Mouse (Mus musculus): ENCODE measurements around the gene Plpp3. TPM values are rescaled to one million over a fixed set of nuclear protein-coding genes. Genes with fewer than 3 reads are reported as not detected.

Plpp3 gene
- polyA plus RNA-seq, 1 experiment, result 44.4 TPM

GRCm38 (mm10) chr4:105156281-105156680 lies 866 bp upstream of the Plpp3 start:
- no peak overlapping the region for H3K4me3 ChIP-seq (ENCODE audit: insufficient read depth, low read length)
- peaks cover 5% of the 10 kb centered on the region; the same call in 1 of the 2 replicates for H3K4me1 ChIP-seq (ENCODE audit: control insufficient read depth, insufficient read depth, low read length)
- H3K27ac ChIP-seq (ENCODE audit: insufficient read depth, low read length), result no peak overlapping the region
- TF ChIP-seq POLR2A (IDR thresholded peaks at IDR 0.05; ENCODE audit: low read depth, low read length), result no peak
- no peak for TF ChIP-seq CTCF (IDR thresholded peaks at IDR 0.05; ENCODE audit: borderline replicate concordance, insufficient read depth, low read length)

GRCm38 (mm10) chr4:105156955-105157275 lies 232 bp upstream of the Plpp3 start:
- no peak for TF ChIP-seq CTCF (IDR thresholded peaks at IDR 0.05; ENCODE audit: borderline replicate concordance, insufficient read depth, low read length)
- peaks cover 5% of the 10 kb centered on the region; the same call in 1 of the 2 replicates for H3K4me1 ChIP-seq (ENCODE audit: control insufficient read depth, insufficient read depth, low read length)
- H3K27ac ChIP-seq (ENCODE audit: insufficient read depth, low read length), result no peak overlapping the region
- peak overlapping the region; percentile 79 for H3K4me3 ChIP-seq (ENCODE audit: insufficient read depth, low read length)

DNA sequence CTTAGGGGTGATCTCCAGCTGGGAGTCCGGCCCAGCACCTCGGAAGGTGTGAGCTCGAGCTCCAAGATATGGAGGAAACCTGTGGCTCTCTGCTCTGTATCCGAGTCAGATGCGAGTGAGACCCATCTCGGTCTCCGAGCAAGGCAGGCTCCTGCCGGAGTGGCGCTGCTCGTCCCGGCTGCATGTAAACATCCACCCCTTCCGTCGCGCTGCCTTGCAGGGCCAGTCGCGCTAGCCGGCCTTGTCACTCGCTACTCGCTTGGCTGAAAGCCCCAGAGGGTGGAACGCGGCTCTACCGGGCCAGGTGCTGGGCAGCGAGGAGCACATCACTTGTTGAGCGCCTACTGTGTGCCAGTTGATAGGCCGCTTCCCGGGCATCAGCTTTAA lies 1.0 kb downstream of the Plpp3 start:
- TF ChIP-seq POLR2A (IDR thresholded peaks at IDR 0.05; ENCODE audit: low read depth, low read length) (peak; percentile 52), CTCF (IDR thresholded peaks at IDR 0.05; ENCODE audit: borderline replicate concordance, insufficient read depth, low read length) (peak; percentile 24; the same call in 1 of the 2 replicates)
- Histone ChIP-seq H3K4me3 (ENCODE audit: insufficient read depth, low read length) (peak overlapping the region; percentile 79), H3K27ac (ENCODE audit: insufficient read depth, low read length) (peak overlapping the region; percentile 9; the same call in 1 of the 2 replicates), H3K4me1 (ENCODE audit: control insufficient read depth, insufficient read depth, low read length) (peaks cover 5% of the 10 kb centered on the region; the same call in 1 of the 2 replicates)

- H3K27ac ChIP-seq (ENCODE audit: insufficient read depth, low read length), result peak overlapping the region; percentile 9; the same call in 1 of the 2 replicates
- peaks cover 5% of the 10 kb centered on the region; the same call in 1 of the 2 replicates for H3K4me1 ChIP-seq (ENCODE audit: control insufficient read depth, insufficient read depth, low read length)
- H3K4me3 ChIP-seq (ENCODE audit: insufficient read depth, low read length), result peak overlapping the region; percentile 79
- TF ChIP-seq CTCF (IDR thresholded peaks at IDR 0.05; ENCODE audit: borderline replicate concordance, insufficient read depth, low read length) (no peak), POLR2A (IDR thresholded peaks at IDR 0.05; ENCODE audit: low read depth, low read length) (no peak)
Observed at GRCm38 (mm10) chr4:105158651-105159530, 1.7 kb downstream of the Plpp3 start.

DNA sequence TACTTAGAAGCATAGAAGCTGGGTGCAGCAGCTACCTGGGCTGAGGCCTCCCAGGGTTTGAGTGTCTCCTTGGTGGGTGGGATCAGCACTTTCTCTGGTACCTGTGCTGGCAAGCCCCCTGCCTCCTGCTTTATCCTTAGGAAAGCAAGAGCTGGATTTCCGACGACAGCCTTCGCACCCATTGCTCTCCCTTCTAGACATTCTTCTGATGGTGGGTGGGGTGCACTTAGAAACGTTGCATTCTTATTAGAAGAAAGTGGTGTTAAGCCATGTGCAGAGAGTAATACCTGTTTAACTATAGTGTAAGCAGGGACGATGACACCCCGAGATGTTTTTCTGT lies 2.4 kb downstream of the Plpp3 start:
- TF ChIP-seq POLR2A (IDR thresholded peaks at IDR 0.05; ENCODE audit: low read depth, low read length) (no peak), CTCF (IDR thresholded peaks at IDR 0.05; ENCODE audit: borderline replicate concordance, insufficient read depth, low read length) (no peak)
- peak overlapping the region; percentile 79 for H3K4me3 ChIP-seq (ENCODE audit: insufficient read depth, low read length)
- H3K27ac ChIP-seq (ENCODE audit: insufficient read depth, low read length), result no peak overlapping the region
- H3K4me1 ChIP-seq (ENCODE audit: control insufficient read depth, insufficient read depth, low read length), result peaks cover 5% of the 10 kb centered on the region; the same call in 1 of the 2 replicates

DNA sequence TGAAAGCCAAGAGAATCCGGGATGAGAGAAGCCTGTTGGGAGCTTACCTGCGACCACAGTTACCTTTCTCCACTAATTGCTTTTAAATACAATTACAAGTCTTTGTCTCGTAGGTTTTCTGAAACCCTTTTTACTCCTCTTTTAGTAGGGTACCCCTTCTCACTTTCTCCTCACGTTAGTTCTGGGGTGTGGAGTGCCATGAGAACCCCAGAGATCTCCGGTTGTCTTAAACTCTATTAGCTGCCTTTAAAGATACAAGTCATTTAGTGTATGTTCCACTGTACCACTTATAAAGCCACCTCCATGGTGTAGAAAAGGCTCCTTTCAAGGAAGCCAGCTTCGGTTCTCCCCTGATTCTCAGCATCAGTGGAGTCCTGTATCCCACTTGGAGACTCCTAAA lies 3.3 kb downstream of the Plpp3 start:
- Histone ChIP-seq H3K27ac (ENCODE audit: insufficient read depth, low read length) (no peak overlapping the region), H3K4me1 (ENCODE audit: control insufficient read depth, insufficient read depth, low read length) (peaks cover 5% of the 10 kb centered on the region; the same call in 1 of the 2 replicates), H3K4me3 (ENCODE audit: insufficient read depth, low read length) (no peak overlapping the region)
- TF ChIP-seq POLR2A (IDR thresholded peaks at IDR 0.05; ENCODE audit: low read depth, low read length), result no peak
- TF ChIP-seq CTCF (IDR thresholded peaks at IDR 0.05; ENCODE audit: borderline replicate concordance, insufficient read depth, low read length), result no peak

DNA sequence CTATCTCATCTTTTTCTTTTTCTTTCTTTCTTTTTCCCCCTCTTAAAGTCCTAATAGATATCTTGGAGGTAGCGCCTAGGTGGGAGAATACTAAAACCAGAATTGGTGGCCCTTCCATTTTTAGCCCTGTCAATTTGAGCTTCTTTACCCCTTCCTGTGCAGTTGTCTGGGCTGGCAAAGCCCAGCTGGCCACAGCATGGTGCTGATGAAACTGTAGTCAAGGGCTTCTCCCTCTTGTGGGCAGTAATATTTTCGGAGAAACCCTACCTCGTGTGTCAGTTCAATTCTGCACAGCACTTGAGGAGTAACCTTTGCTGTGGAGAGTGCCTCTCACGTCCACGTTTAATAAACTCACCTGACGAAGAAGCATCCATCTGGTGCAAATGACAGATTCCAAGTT lies 4.9 kb downstream of the Plpp3 start:
- TF ChIP-seq POLR2A (IDR thresholded peaks at IDR 0.05; ENCODE audit: low read depth, low read length), result no peak
- no peak for TF ChIP-seq CTCF (IDR thresholded peaks at IDR 0.05; ENCODE audit: borderline replicate concordance, insufficient read depth, low read length)
- no peak overlapping the region for H3K4me3 ChIP-seq (ENCODE audit: insufficient read depth, low read length)
- H3K27ac ChIP-seq (ENCODE audit: insufficient read depth, low read length), result no peak overlapping the region
- H3K4me1 ChIP-seq (ENCODE audit: control insufficient read depth, insufficient read depth, low read length), result peaks cover 5% of the 10 kb centered on the region; the same call in 1 of the 2 replicates

GRCm38 (mm10) chr4:105162676-105163075 lies 5.5 kb downstream of the Plpp3 start:
- Histone ChIP-seq H3K4me3 (ENCODE audit: insufficient read depth, low read length) (no peak overlapping the region), H3K27ac (ENCODE audit: insufficient read depth, low read length) (no peak overlapping the region), H3K4me1 (ENCODE audit: control insufficient read depth, insufficient read depth, low read length) (peaks cover 5% of the 10 kb centered on the region; the same call in 1 of the 2 replicates)
- TF ChIP-seq POLR2A (IDR thresholded peaks at IDR 0.05; ENCODE audit: low read depth, low read length) (no peak), CTCF (IDR thresholded peaks at IDR 0.05; ENCODE audit: borderline replicate concordance, insufficient read depth, low read length) (no peak)

GRCm38 (mm10) chr4:105163981-105164411 lies 6.8 kb downstream of the Plpp3 start:
- peaks cover 7% of the 10 kb centered on the region; the same call in 1 of the 2 replicates for H3K4me1 ChIP-seq (ENCODE audit: control insufficient read depth, insufficient read depth, low read length)
- no peak overlapping the region for H3K27ac ChIP-seq (ENCODE audit: insufficient read depth, low read length)
- H3K4me3 ChIP-seq (ENCODE audit: insufficient read depth, low read length), result no peak overlapping the region
- TF ChIP-seq CTCF (IDR thresholded peaks at IDR 0.05; ENCODE audit: borderline replicate concordance, insufficient read depth, low read length), result no peak
- no peak for TF ChIP-seq POLR2A (IDR thresholded peaks at IDR 0.05; ENCODE audit: low read depth, low read length)

DNA sequence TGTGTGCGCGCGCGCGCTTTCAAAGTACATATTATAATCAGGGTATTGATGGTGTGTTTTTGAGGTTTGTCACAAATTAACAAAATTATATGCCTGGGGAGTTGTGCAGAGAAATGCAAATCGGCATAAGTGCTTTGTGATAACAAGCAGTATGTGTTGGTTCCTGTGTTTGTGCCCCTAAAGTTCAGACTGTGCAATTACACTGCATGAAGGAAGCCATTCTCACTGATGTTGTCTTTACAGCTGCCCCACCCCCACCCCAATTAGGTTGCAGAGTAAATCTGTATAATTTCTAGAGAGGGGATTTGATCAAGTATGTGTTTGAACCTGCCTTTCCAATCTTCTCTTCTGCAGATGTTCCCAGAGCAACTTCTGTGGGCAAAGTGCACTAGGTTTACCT lies 7.8 kb downstream of the Plpp3 start:
- TF ChIP-seq CTCF (IDR thresholded peaks at IDR 0.05; ENCODE audit: borderline replicate concordance, insufficient read depth, low read length), result no peak
- TF ChIP-seq POLR2A (IDR thresholded peaks at IDR 0.05; ENCODE audit: low read depth, low read length), result no peak
- Histone ChIP-seq H3K4me1 (ENCODE audit: control insufficient read depth, insufficient read depth, low read length) (0 out of 2 replicates have a peak, but pooled peaks cover 2% of the 10 kb centered on the region), H3K4me3 (ENCODE audit: insufficient read depth, low read length) (no peak overlapping the region), H3K27ac (ENCODE audit: insufficient read depth, low read length) (no peak overlapping the region)
